Mouse (Mus musculus) forebrain, embryonic 13.5 days (tissue): ENCODE measurements around the gene Aldh3a1. TPM values are rescaled to one million over a fixed set of nuclear protein-coding genes. Genes with fewer than 3 reads are reported as not detected.

ENCODE experiments used
- ATAC-seq: fragments of 200-750 bp; cut with Nextera tagmentation; 2 replicates; pipeline ENCODE4 v1.8.0; 2017
- H3K27ac ChIP-seq: fragments of 300-500 bp; sonication (generic); 2 replicates; pipeline ENCODE4 v1.5.1; 2015; ENCODE audit warnings: inconsistent platforms, mild to moderate bottlenecking, moderate library complexity
- H3K27me3 ChIP-seq: fragments of 300-500 bp; sonication (generic); 2 replicates; pipeline ENCODE4 v1.6.1; 2015; ENCODE audit warnings: mild to moderate bottlenecking, inconsistent platforms
- H3K36me3 ChIP-seq: fragments of 300-500 bp; sonication (generic); 2 replicates; pipeline ENCODE4 v1.6.1; 2015; ENCODE audit warnings: mild to moderate bottlenecking, inconsistent platforms; ENCODE audit not compliant: poor library complexity, severe bottlenecking
- H3K4me1 ChIP-seq: fragments of 300-500 bp; sonication (generic); 2 replicates; pipeline ENCODE4 v1.6.1; 2015; ENCODE audit warnings: inconsistent platforms
- H3K4me2 ChIP-seq: fragments of 300-500 bp; sonication (generic); 2 replicates; pipeline ENCODE4 v1.6.1; 2015; ENCODE audit warnings: inconsistent platforms, mild to moderate bottlenecking, moderate library complexity
- H3K4me3 ChIP-seq: fragments of 300-500 bp; sonication (generic); 2 replicates; pipeline ENCODE4 v1.5.1; 2015; ENCODE audit warnings: mild to moderate bottlenecking, inconsistent platforms
- H3K9ac ChIP-seq: fragments of 300-500 bp; sonication (generic); 2 replicates; pipeline ENCODE4 v1.6.1; 2015; ENCODE audit warnings: mild to moderate bottlenecking, inconsistent platforms
- H3K9me3 ChIP-seq: fragments of 300-500 bp; sonication (generic); replicated peaks from 2 replicates; pipeline ENCODE4 v1.6.1; 2016; ENCODE audit warnings: inconsistent platforms
- WGBS: fragments of 180-500 bp; shearing (Covaris S2); methylation state at CpG from one replicate; pipeline ENCODE4 v1.1.7; 2015; 5-methylcytosine and 5-hydroxymethylcytosine counted together
- polyA plus RNA-seq: library from polyadenylated mRNA; unstranded; fragments of >200 nt; fragmentation: Nextera tagmentation; extraction: Ambion mirVana; gene quantifications from 2 replicates; pipeline ENCODE4 v1.2.1, GENCODE M21; 2015

The Aldh3a1 gene
- polyA plus RNA-seq, 1 experiment from 2014 or later = not detected

DNA sequence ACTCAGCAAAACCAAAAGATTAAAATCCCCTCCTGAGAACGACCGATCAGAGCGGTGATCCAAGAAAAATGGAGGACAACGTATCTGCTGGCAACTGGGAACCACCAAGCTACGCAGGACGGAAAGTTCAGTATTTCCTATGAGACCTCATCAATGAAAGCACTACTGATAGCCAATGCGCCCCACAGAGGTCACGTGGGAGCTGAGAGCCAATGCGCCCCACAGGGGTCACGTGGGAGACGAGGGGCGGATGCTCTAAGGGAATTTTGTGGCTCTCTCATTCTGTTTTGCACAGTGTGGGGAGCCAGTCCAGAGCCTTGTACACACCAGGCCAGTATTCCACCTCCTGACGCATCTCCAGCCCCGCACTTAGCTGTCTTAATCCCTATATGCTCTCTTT lies 55.2 kb downstream of the Aldh3a1 start:
- no peak for ATAC-seq
- Histone ChIP-seq H3K4me2 (no peak overlapping the region), H3K4me1 (peaks cover 9% of the 10 kb centered on the region), H3K27ac (no peak overlapping the region), H3K36me3 (peaks cover 48% of the 10 kb centered on the region), H3K4me3 (no peak overlapping the region), H3K27me3 (no peaks in the 10 kb centered on the region), H3K9ac (no peak overlapping the region; the same call in 1 of the 2 replicates), H3K9me3 (no peaks in the 10 kb centered on the region)
- WGBS = 93% methylated on average over 14 of the region's 14 CpGs

DNA sequence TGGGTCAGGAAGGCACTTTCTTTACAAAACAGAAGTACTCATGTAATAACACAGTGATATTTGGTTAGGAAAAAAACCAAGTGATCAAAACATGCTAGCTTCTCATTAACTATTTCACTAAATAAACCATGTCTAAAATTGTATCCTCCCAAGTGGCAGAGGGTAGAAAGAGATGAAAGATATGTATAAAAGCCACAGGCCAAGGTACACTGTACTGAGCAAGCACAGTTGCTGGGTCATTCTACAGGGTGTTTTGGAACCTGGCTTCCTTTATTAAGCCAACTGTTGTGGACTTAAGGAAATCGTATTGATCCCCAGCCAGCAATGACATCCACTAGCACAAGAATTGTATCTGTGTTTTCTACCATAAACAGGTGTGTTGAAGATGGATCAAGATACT lies 56.5 kb downstream of the Aldh3a1 start:
- H3K4me2 ChIP-seq = no peak overlapping the region
- no peak for ATAC-seq
- H3K9me3 ChIP-seq = no peaks in the 10 kb centered on the region
- H3K27me3 ChIP-seq = peaks cover 10% of the 10 kb centered on the region
- peaks cover 38% of the 10 kb centered on the region for H3K36me3 ChIP-seq
- H3K27ac ChIP-seq = no peak overlapping the region
- H3K4me1 ChIP-seq = peaks cover 9% of the 10 kb centered on the region
- H3K4me3 ChIP-seq = no peak overlapping the region
- no peak overlapping the region for H3K9ac ChIP-seq
- WGBS = 84% methylated on average over 1 of the region's 1 CpGs

DNA sequence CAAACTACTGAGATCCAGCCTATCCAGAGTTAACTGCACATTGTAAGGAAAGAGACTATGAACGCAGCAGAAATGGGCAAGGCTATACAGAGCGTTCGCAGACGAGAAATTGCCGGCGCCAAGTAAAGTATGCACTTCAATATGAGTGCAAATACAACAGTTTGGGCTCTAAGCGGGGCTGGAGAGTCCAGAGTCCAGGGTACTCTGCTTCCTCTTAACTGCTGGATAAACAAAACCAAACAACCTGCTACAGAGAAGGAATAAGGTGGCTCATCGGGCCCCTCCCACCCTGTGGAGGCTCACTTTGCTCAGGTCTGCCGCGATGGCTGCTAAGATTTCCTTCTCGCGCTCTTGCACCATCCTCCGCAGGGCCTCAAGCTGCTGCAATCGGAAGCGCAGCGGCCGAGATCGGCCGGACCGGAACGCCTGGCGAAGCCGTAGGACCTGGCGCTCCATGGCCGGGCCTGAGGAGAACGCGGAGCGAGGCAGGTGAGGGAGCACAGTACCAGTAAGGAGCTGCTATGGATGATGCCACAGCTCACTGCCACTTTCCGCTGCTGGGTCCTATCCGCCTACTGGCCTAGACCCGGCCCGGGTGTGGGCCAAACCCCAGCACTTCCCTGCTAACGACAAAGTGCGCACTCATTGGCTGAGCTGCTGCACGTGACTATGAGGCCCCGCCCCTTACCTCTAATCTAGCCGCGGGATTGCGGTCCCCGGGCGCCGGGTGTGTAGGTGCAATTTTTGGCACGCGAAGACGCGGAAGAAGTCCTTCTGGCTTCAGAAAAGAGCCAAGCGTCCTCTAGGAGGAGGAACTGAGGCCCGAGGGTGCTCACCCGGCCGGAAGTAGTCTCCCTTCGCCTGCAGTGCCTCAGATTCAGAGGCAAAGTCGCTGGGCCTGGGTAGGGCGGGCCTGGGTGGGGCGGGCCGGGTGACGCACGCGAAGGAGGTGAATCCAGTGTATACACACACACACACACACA lies 59.5 kb downstream of the Aldh3a1 start, which contains the start of gene Aldh3a2:
Gene Aldh3a2 (minus strand): TSS at position 914 of the 983 bp plus-strand sequence.
- WGBS = under 1% methylated on average over 58 of the region's 58 CpGs
- H3K4me1 ChIP-seq = peaks cover 9% of the 10 kb centered on the region

More for the DNA sequence above, 59.5 kb downstream of the Aldh3a1 start, which contains the start of gene Aldh3a2:
- Histone ChIP-seq H3K9me3 (no peaks in the 10 kb centered on the region), H3K4me3 (peak within 1 kb of the TSS; percentile 76), H3K27me3 (peaks cover 11% of the 10 kb centered on the region), H3K36me3 (peaks cover 17% of the 10 kb centered on the region), H3K9ac (peak within 1 kb of the TSS; percentile 90), H3K4me2 (peak within 1 kb of the TSS; percentile 75), H3K27ac (peak within 1 kb of the TSS; percentile 92)
- ATAC-seq = peak; percentile 100

Other genes starting within 250 kb of the Aldh3a1 start
- gene Kcnj12, start 185.0 kb upstream of the Aldh3a1 start, polyA plus RNA-seq = 0.28 and 0.39 TPM in 2 replicates
- gene Tnfrsf13b, start 80.8 kb upstream of the Aldh3a1 start, polyA plus RNA-seq = 0.48 and 0.63 TPM in 2 replicates
- 272 and 304 TPM in 2 replicates for gene Usp22, start 32.5 kb upstream of the Aldh3a1 start, polyA plus RNA-seq
- 20.4 and 21.0 TPM in 2 replicates for gene Aldh3a2, start 59.9 kb downstream of the Aldh3a1 start, polyA plus RNA-seq
- not detected in 2 replicates for gene Slc47a2, start 135.3 kb downstream of the Aldh3a1 start, polyA plus RNA-seq
- gene Slc47a1, start 170.8 kb downstream of the Aldh3a1 start, polyA plus RNA-seq = 0.06 TPM in 1 of 2 replicates, not detected in the other
- 10.1 and 12.2 TPM in 2 replicates for gene Rnf112, start 246.6 kb downstream of the Aldh3a1 start, polyA plus RNA-seq